Mouse (Mus musculus) E14TG2a.4 (cell line): ENCODE measurements around the gene Tmem30b.

Experiments used
- H3K27me3 ChIP-seq: 2 replicates; pipeline ENCODE4 v1.6.1; 2014; ENCODE audit warnings: low read length, control low read depth; ENCODE audit not compliant: insufficient read depth
- H3K36me3 ChIP-seq: 2 replicates; pipeline ENCODE4 v1.6.1; 2014; ENCODE audit warnings: low read length, control low read depth; ENCODE audit not compliant: insufficient read depth
- H3K4me1 ChIP-seq: replicated peaks from 2 replicates; pipeline ENCODE4 v1.6.1; 2014; ENCODE audit warnings: low read depth, low read length, control low read depth
- H3K4me3 ChIP-seq: replicated peaks from 2 replicates; pipeline ENCODE4 v1.5.1; 2014; ENCODE audit warnings: mild to moderate bottlenecking, low read length
- H3K9me3 ChIP-seq: 2 replicates; pipeline ENCODE4 v1.6.1; 2014; ENCODE audit warnings: low read length, control low read depth
- CTCF ChIP-seq: conservative IDR thresholded peaks from 2 replicates; pipeline ENCODE4 v1.5.1; 2014; ENCODE audit warnings: low read length
- NANOG ChIP-seq: IDR thresholded peaks from 2 replicates; pipeline ENCODE4 v1.6.1; 2014; ENCODE audit warnings: borderline replicate concordance, low read length, mixed read lengths
- POU5F1 ChIP-seq: IDR thresholded peaks from 2 replicates; pipeline ENCODE4 v1.6.1; 2014; ENCODE audit warnings: low read length, borderline replicate concordance

Gene Tmem30b

GRCm38 (mm10) chr12:73516516-73516915, 29.7 kb downstream of the Tmem30b start:
- no peaks in the 10 kb centered on the region for H3K9me3 ChIP-seq
- TF ChIP-seq CTCF (peak; percentile 31), POU5F1 (no peak)

GRCm38 (mm10) chr12:73514722-73515121, 31.5 kb downstream of the Tmem30b start:
- TF ChIP-seq CTCF (no peak), NANOG (no peak), POU5F1 (no peak)
- no peaks in the 10 kb centered on the region for H3K9me3 ChIP-seq

More at GRCm38 (mm10) chr12:73516516-73516915, 29.7 kb downstream of the Tmem30b start:
- H3K27me3 ChIP-seq = peaks cover 36% of the 10 kb centered on the region
- H3K36me3 ChIP-seq = no peaks in the 10 kb centered on the region
- peak overlapping the region; percentile 54 for H3K4me3 ChIP-seq
- peaks cover 12% of the 10 kb centered on the region for H3K4me1 ChIP-seq

DNA sequence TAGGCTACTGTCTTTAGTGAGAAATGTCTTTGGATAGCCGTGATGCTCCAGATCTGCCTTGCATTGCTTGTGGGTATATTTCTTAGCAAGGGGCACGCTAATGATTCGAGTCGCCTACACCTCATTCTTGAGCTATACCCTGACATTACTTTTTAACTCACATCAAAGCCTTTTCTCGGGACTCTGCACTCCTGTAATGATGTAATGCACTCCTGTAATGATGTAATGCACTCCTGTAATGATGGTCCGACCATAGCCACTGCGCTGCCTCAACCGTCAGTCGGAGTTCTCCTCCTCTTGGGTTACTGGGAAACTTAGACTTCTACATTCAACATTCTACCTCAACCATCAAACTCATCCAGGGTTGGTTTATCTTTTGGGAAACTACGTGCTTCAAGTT, 32.2 kb downstream of the Tmem30b start:
- no peak for TF ChIP-seq CTCF
- no peak for TF ChIP-seq POU5F1
- no peak for TF ChIP-seq NANOG
- peaks cover 12% of the 10 kb centered on the region for H3K4me1 ChIP-seq
- no peaks in the 10 kb centered on the region for H3K36me3 ChIP-seq
- H3K4me3 ChIP-seq = no peak overlapping the region
- no peaks in the 10 kb centered on the region for H3K9me3 ChIP-seq
- peaks cover 18% of the 10 kb centered on the region for H3K27me3 ChIP-seq

More at GRCm38 (mm10) chr12:73514722-73515121, 31.5 kb downstream of the Tmem30b start:
- peaks cover 25% of the 10 kb centered on the region for H3K27me3 ChIP-seq
- H3K36me3 ChIP-seq = no peaks in the 10 kb centered on the region
- H3K4me3 ChIP-seq = no peak overlapping the region
- peaks cover 12% of the 10 kb centered on the region for H3K4me1 ChIP-seq

GRCm38 (mm10) chr12:73511467-73512047, 34.6 kb downstream of the Tmem30b start:
- no peak for TF ChIP-seq POU5F1
- no peak for TF ChIP-seq CTCF
- no peak for TF ChIP-seq NANOG
- no peaks in the 10 kb centered on the region for H3K36me3 ChIP-seq

GRCm38 (mm10) chr12:73507105-73507504, 39.1 kb downstream of the Tmem30b start:
- Histone ChIP-seq H3K4me1 (peaks cover 13% of the 10 kb centered on the region), H3K9me3 (no peaks in the 10 kb centered on the region), H3K36me3 (no peaks in the 10 kb centered on the region), H3K4me3 (no peak overlapping the region), H3K27me3 (peaks cover 16% of the 10 kb centered on the region)
- TF ChIP-seq POU5F1 (no peak), NANOG (no peak), CTCF (no peak)

More at GRCm38 (mm10) chr12:73511467-73512047, 34.6 kb downstream of the Tmem30b start:
- no peak overlapping the region for H3K4me3 ChIP-seq
- H3K4me1 ChIP-seq = peaks cover 8% of the 10 kb centered on the region; the same call in 1 of the 2 replicates
- peaks cover 25% of the 10 kb centered on the region for H3K27me3 ChIP-seq
- no peaks in the 10 kb centered on the region for H3K9me3 ChIP-seq

DNA sequence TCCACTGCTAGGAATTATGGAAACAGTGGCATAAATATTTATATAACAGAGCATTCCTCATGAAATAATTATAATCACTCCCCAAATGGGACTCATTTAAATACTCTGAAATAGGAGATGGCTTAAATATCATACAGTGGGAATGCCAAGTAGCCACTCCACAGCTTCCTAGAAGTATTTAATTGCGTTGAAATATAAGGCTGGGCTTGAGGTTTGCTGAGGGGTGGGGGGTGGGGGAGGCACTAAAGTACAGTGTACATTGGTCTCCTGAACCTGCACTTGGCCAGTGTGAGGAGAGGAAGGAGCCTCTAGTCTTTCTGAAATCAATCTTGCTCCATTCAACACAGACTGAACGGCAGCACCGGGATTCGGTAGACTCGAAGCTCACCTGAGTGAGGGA, 39.5 kb downstream of the Tmem30b start:
- TF ChIP-seq POU5F1 = no peak
- TF ChIP-seq NANOG = no peak

DNA sequence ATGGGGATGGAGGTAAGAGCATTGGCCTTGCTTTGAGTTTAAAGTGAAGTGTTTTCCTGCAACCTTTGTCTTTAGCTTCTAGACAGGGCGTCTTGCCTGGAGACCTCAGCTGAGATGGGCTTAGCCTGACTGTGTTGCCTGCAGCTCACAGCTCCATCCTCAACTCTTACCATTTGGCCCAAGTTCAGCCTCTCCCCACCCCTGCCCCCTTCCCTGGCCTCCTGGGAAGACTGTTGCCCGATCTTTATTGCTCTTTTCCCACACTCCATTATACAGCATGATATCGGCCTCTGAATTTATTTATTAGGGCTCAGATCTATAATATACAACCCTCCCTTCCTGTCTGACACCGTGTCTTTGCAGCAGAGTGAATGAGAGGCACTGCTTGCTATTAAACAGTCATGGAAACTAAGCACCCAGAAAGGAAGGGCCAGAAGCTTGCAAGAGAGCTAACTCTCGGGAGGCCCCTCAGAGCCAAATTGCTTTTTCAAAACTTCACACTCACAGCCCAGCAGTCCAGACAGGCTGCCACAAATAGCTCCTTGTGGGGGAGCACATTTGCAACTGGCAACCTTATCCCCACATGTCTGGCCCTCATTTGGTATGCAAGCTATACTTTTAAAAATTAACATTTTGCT, 45.4 kb downstream of the Tmem30b start:
- TF ChIP-seq POU5F1 (no peak), CTCF (no peak), NANOG (no peak)
- peaks cover 2% of the 10 kb centered on the region; the same call in 1 of the 2 replicates for H3K4me1 ChIP-seq
- no peaks in the 10 kb centered on the region for H3K9me3 ChIP-seq
- H3K36me3 ChIP-seq = no peaks in the 10 kb centered on the region
- H3K27me3 ChIP-seq = peaks cover 7% of the 10 kb centered on the region; the same call in 1 of the 2 replicates
- H3K4me3 ChIP-seq = no peak overlapping the region

More for the DNA sequence above, 39.5 kb downstream of the Tmem30b start:
- Histone ChIP-seq H3K9me3 (no peaks in the 10 kb centered on the region), H3K27me3 (peaks cover 16% of the 10 kb centered on the region), H3K4me1 (peaks cover 13% of the 10 kb centered on the region), H3K4me3 (no peak overlapping the region), H3K36me3 (no peaks in the 10 kb centered on the region)

DNA sequence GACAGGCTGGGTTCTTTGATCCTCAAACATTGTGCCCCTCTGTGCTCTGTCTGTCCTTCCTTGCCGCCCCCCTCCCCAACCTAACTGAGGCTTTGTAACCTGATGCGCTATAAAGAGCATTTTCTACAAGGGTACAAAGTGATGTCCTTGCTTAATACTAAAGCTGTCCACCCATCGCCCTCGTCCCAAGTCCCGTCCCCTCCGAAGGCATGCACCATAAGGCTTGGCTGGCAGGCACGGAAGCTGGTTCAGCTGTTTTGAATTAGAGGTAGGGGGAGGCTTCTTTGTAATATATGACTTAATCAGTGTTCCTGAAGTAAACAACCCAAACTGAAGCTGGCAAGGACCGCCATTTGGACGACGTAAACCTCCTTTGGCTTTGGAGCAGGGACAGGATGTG, 51.0 kb downstream of the Tmem30b start:
- H3K9me3 ChIP-seq = peaks cover 6% of the 10 kb centered on the region
- H3K4me1 ChIP-seq = no peaks in the 10 kb centered on the region
- no peak overlapping the region for H3K4me3 ChIP-seq
- H3K27me3 ChIP-seq = peaks cover 7% of the 10 kb centered on the region; the same call in 1 of the 2 replicates
- no peaks in the 10 kb centered on the region for H3K36me3 ChIP-seq
- TF ChIP-seq POU5F1 (no peak), CTCF (no peak), NANOG (no peak)

GRCm38 (mm10) chr12:73493929-73494530, 52.2 kb downstream of the Tmem30b start:
- Histone ChIP-seq H3K27me3 (peaks cover 2% of the 10 kb centered on the region; the same call in 1 of the 2 replicates), H3K9me3 (peaks cover 18% of the 10 kb centered on the region), H3K36me3 (no peaks in the 10 kb centered on the region), H3K4me1 (no peaks in the 10 kb centered on the region), H3K4me3 (no peak overlapping the region)
- no peak for TF ChIP-seq POU5F1
- TF ChIP-seq CTCF = no peak
- TF ChIP-seq NANOG = no peak
